Mouse (Mus musculus) hindbrain, postnatal 0 days (tissue): ENCODE results near the gene Dydc2. TPM values are rescaled to one million over a fixed set of nuclear protein-coding genes. Genes with fewer than 3 reads are reported as not detected.
A peak's percentile ranks its signal among the peaks of the same experiment; 100 is the strongest.

ENCODE experiments used
- ATAC-seq: fragments of 200-750 bp; cut with Nextera tagmentation; 2 replicates; pipeline ENCODE4 v1.8.0; 2017; ENCODE audit warnings: mild to moderate bottlenecking, moderate TSS enrichment, moderate library complexity
- DNase-seq: peaks from one replicate; pipeline ENCODE4 v3.0.0-alpha.2; 2015; ENCODE audit warnings: low spot score
- H3K27ac ChIP-seq: fragments of 300-500 bp; sonication (generic); 2 replicates; pipeline ENCODE4 v1.5.1; 2014; ENCODE audit warnings: mild to moderate bottlenecking
- H3K27me3 ChIP-seq: fragments of 300-500 bp; sonication (generic); 2 replicates; pipeline ENCODE4 v1.6.1; 2014; ENCODE audit warnings: low read length, mixed read lengths; ENCODE audit not compliant: insufficient read depth
- H3K36me3 ChIP-seq: fragments of 300-500 bp; sonication (generic); 2 replicates; pipeline ENCODE4 v1.6.1; 2014; ENCODE audit warnings: low read length, mixed read lengths; ENCODE audit not compliant: insufficient read depth
- H3K4me1 ChIP-seq: fragments of 300-500 bp; sonication (generic); 2 replicates; pipeline ENCODE4 v1.6.1; 2014; ENCODE audit warnings: antibody characterized with exemption, low read length, mixed read lengths; ENCODE audit not compliant: insufficient read depth
- H3K4me2 ChIP-seq: fragments of 300-500 bp; sonication (generic); 2 replicates; pipeline ENCODE4 v1.6.1; 2014; ENCODE audit warnings: low read depth, mild to moderate bottlenecking, low read length, moderate library complexity, mixed read lengths
- H3K4me3 ChIP-seq: fragments of 300-500 bp; sonication (generic); 2 replicates; pipeline ENCODE4 v1.5.1; 2014; ENCODE audit warnings: low read length
- H3K9ac ChIP-seq: fragments of 300-500 bp; sonication (generic); replicated peaks from 2 replicates; pipeline ENCODE4 v1.6.1; 2014; ENCODE audit warnings: mild to moderate bottlenecking, low read length, moderate library complexity, mixed read lengths
- H3K9me3 ChIP-seq: fragments of 300-500 bp; sonication (generic); 2 replicates; pipeline ENCODE4 v1.6.1; 2016; ENCODE audit warnings: low read length, mixed read lengths
- CTCF ChIP-seq: IDR thresholded peaks from 2 replicates; pipeline ENCODE4 v1.5.1; 2016; ENCODE audit warnings: antibody characterized with exemption, control low read depth, low read depth
- WGBS: fragments of 180-500 bp; shearing (Covaris S2); extraction: QIAGEN DNeasy Blood & Tissue Kit; methylation state at CpG from one replicate; pipeline ENCODE4 v1.1.7; 2014; 5-methylcytosine and 5-hydroxymethylcytosine counted together
- polyA plus RNA-seq: library from polyadenylated mRNA; unstranded; fragments of >200 nt; fragmentation: Nextera tagmentation; extraction: Ambion mirVana; gene quantifications from 2 replicates; pipeline ENCODE4 v1.2.1, GENCODE M21; 2015
- total RNA-seq: library from RNA; depleted of rRNA; stranded (reverse); fragments of >200 nt; gene quantifications from 2 replicates; pipeline ENCODE4 v1.2.3, GENCODE M21; 2014

Dydc2 gene
- total and polyA plus RNA-seq, 2 experiments from 2014 or later, result 0.96 TPM; not detected in 1

DNA sequence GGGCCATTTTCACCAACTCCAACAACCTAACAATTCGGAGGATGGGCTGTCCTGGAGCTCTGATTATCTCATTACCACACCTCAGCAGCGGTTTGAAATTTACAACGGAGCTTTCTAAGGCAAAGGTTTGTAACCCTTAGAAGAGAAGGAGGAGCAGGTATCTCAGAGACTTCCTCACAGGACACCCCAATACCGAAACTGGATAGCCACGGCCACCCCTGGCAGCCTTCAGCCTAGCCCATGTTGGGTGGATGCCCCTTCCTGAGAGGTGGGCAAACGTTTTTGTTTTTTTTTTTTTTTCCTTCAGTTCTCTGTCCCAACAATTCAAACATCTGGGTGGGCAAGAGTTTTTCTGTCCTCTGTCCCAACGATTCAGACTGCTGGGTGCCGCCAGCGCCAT is 55.9 kb downstream of the Dydc2 start:
- 21% methylated on average over 9 of the region's 9 CpGs for WGBS
- H3K9ac ChIP-seq, result peak overlapping the region; percentile 66
- H3K27me3 ChIP-seq, result no peaks in the 10 kb centered on the region
- H3K4me1 ChIP-seq, result no peaks in the 10 kb centered on the region
- no peaks in the 10 kb centered on the region for H3K9me3 ChIP-seq
- no peak for TF ChIP-seq CTCF
- H3K36me3 ChIP-seq, result no peaks in the 10 kb centered on the region
- peak overlapping the region; percentile 58 for H3K4me3 ChIP-seq
- ATAC-seq (no peak; the same call in 1 of the 2 replicates), DNase-seq (no peak)
- peak overlapping the region; percentile 90 for H3K4me2 ChIP-seq
- peak overlapping the region; percentile 82 for H3K27ac ChIP-seq

DNA sequence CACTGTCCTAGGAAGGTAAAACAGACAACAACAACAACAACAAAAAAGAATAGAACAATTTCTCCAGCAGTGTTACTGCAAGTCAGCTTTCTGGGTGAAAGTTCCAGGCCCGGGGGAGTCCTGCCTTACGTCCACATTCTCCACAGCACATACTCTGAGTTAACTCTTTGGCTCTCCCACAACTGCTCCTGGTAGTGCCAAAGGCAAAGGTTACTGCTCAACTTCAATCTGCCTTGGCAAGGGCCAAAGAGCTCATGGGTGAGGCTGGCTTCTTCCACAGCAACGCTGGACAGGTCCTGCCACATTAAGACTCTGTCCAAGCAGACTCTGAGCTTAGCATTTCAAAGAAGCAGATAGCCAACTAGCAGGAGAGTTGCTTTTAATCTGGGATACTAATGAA is 57.1 kb downstream of the Dydc2 start:
- no peak for ATAC-seq
- Histone ChIP-seq H3K4me3 (no peak overlapping the region), H3K36me3 (no peaks in the 10 kb centered on the region), H3K27ac (no peak overlapping the region), H3K4me1 (no peaks in the 10 kb centered on the region), H3K4me2 (no peak overlapping the region), H3K27me3 (no peaks in the 10 kb centered on the region), H3K9ac (no peak overlapping the region), H3K9me3 (no peaks in the 10 kb centered on the region)
- no peak for DNase-seq
- WGBS, result 80% methylated on average over 3 of the region's 3 CpGs
- TF ChIP-seq CTCF, result no peak

DNA sequence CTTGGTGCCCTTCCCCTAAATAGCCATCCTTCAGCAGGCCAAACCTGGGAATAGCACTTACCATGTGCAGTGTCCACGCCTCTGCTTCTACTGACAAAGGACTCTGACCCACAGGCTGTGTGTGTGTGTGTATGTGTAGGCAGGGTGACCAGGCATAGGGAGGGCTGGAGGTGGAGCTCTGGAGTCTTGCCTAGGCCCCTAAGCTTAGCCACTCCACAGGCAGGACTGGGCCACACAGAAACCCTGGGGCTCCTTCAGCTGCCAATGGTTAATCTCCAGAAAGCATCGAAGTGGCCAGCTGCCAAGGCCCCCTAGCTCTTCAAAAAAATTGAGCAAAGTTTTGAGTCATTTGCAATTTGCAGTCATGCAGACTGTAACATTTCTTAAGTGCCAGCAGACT is 60.9 kb downstream of the Dydc2 start:
- Histone ChIP-seq H3K4me1 (peaks cover 6% of the 10 kb centered on the region), H3K4me2 (no peak overlapping the region), H3K9me3 (no peaks in the 10 kb centered on the region), H3K27me3 (no peaks in the 10 kb centered on the region), H3K9ac (no peak overlapping the region), H3K4me3 (no peak overlapping the region), H3K36me3 (no peaks in the 10 kb centered on the region), H3K27ac (no peak overlapping the region)
- ATAC-seq (peak; percentile 50; the same call in 1 of the 2 replicates), DNase-seq (peak; percentile 29)
- WGBS, result 49% methylated on average over 2 of the region's 2 CpGs
- TF ChIP-seq CTCF, result no peak

DNA sequence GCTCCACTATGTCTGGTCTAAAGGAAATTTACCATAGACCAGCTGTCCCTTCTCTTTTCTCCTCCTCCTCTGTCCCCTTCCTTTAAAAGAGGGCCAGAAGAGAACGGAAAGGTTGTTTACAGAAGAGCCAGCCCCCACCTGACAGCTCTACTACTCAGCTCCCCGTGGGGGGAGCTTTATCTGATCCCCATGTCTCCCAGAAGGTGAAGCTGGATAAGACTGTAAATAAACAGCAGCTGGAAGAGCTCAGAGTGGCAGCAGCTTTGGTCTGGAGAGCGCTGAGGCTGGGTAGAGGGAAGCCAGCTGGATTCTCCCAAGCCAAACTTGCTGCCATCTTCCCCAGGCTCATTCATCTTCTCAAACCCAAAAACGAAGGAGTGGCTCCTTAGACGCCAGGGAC is 61.4 kb downstream of the Dydc2 start:
- no peak overlapping the region for H3K27ac ChIP-seq
- ATAC-seq (0 out of 2 replicates have a peak, but pooled peaks have one; percentile 3), DNase-seq (no peak)
- H3K9me3 ChIP-seq, result no peaks in the 10 kb centered on the region
- H3K36me3 ChIP-seq, result no peaks in the 10 kb centered on the region
- no peak overlapping the region for H3K9ac ChIP-seq
- TF ChIP-seq CTCF, result no peak
- no peak overlapping the region for H3K4me2 ChIP-seq
- no peak overlapping the region for H3K4me3 ChIP-seq
- peaks cover 6% of the 10 kb centered on the region for H3K4me1 ChIP-seq
- 49% methylated on average over 5 of the region's 5 CpGs for WGBS
- no peaks in the 10 kb centered on the region for H3K27me3 ChIP-seq

DNA sequence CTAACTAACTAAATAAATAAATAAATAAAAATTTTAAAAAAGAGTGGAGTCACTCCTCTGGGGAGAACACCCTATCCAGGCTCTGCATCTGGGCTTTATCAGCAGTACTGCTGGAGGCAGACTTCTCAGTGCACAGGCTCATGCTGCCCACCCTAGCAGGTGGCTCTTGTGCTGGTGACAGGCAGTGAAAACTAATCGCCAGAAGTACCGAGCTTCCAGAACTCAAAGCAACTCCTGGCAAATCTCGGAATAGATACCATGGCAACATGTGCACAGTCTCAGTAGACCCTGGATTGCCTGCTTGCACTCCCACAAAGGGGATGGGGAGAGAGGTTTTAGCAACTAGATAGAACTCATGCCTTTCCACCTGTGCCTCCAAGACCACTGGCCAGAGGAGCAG is 62.1 kb downstream of the Dydc2 start:
- 34% methylated on average over 3 of the region's 3 CpGs for WGBS
- no peak for ATAC-seq
- H3K9me3 ChIP-seq, result no peaks in the 10 kb centered on the region

DNA sequence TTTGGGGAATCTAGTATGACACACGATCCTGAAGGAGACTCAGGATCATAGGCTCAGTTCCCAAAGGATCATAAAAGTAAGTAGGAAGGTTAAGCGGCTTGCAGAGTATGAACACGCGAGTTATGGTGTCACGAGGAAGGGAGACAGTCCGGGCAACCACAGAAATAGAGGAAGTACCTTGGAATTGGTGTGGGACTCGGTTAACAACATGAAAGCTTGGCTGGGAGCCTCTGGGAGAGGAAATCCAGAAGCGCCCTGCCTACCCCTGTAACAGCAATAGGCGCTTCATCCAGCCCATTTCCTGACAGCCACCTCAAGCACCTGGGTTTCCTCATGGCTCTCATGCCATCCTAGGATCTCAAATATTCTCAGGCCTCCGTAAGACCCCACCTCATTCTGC is 62.7 kb downstream of the Dydc2 start:
- no peak for TF ChIP-seq CTCF
- H3K4me1 ChIP-seq, result peaks cover 6% of the 10 kb centered on the region
- no peaks in the 10 kb centered on the region for H3K27me3 ChIP-seq
- ATAC-seq (no peak), DNase-seq (no peak)
- no peak overlapping the region for H3K4me3 ChIP-seq
- H3K27ac ChIP-seq, result no peak overlapping the region
- H3K4me2 ChIP-seq, result no peak overlapping the region
- no peak overlapping the region for H3K9ac ChIP-seq
- no peaks in the 10 kb centered on the region for H3K9me3 ChIP-seq
- WGBS, result 88% methylated on average over 10 of the region's 10 CpGs
- no peaks in the 10 kb centered on the region; the same call in 1 of the 2 replicates for H3K36me3 ChIP-seq

More for the DNA sequence above, 62.1 kb downstream of the Dydc2 start:
- Histone ChIP-seq H3K4me1 (peaks cover 6% of the 10 kb centered on the region), H3K9ac (no peak overlapping the region), H3K4me3 (no peak overlapping the region), H3K4me2 (no peak overlapping the region), H3K27me3 (no peaks in the 10 kb centered on the region), H3K27ac (no peak overlapping the region), H3K36me3 (no peaks in the 10 kb centered on the region; the same call in 1 of the 2 replicates)
- DNase-seq, result peak; percentile 17
- TF ChIP-seq CTCF, result no peak

DNA sequence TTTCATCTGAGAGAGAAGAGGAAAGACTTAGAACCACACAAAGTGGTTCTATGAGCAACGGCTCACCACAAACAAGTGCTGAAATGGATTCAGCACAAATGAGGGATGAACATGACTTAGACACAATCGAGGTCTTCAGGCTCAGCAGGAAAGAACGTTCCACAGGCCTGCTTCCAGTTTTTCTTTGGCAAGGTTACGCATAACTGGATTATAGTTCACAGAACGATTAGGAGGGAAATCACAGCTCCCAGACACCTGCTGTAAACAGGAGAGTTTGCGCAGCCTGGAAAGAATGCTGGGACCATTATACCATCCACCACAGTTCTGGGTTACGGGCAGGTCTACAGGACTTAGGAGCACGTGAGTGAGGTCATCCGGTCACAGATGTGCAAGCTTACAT is 63.3 kb downstream of the Dydc2 start:
- no peak overlapping the region for H3K4me3 ChIP-seq
- ATAC-seq (no peak), DNase-seq (peak; percentile 19)
- TF ChIP-seq CTCF, result no peak
- no peaks in the 10 kb centered on the region for H3K27me3 ChIP-seq
- H3K27ac ChIP-seq, result no peak overlapping the region
- no peaks in the 10 kb centered on the region for H3K9me3 ChIP-seq
- 70% methylated on average over 9 of the region's 9 CpGs for WGBS
- no peak overlapping the region for H3K4me2 ChIP-seq
- H3K4me1 ChIP-seq, result peaks cover 6% of the 10 kb centered on the region
- no peak overlapping the region for H3K9ac ChIP-seq
- no peaks in the 10 kb centered on the region; the same call in 1 of the 2 replicates for H3K36me3 ChIP-seq
